Comparison of ENCODE assay signal across 8 mouse cellular contexts in genomic region chr14:99141786-99142633, GRCm38 (mm10). TPM values are rescaled to one million over a fixed set of nuclear protein-coding genes. Genes with fewer than 3 reads are reported as not detected.
DNase-seq lines count a peak whose midpoint lies in the region; ATAC-seq lines count a peak whose summit lies in the region.

No protein-coding gene starts in this region.

- no peaks in the 10 kb centered on the region for H3K27me3 ChIP-seq in intestine, embryonic 16.5 days (replicated peaks; ENCODE audit: control insufficient read depth, insufficient read depth, low read length)
- H3K27me3 ChIP-seq in midbrain, embryonic 10.5 days (ENCODE audit: low read depth, poor library complexity, severe bottlenecking), result no peaks in the 10 kb centered on the region

- no peak overlapping the region for H3K4me2 ChIP-seq in intestine, embryonic 16.5 days (ENCODE audit: low read depth, low read length)

- H3K9me3 ChIP-seq in intestine, embryonic 16.5 days (ENCODE audit: control insufficient read depth, low read length), result no peaks in the 10 kb centered on the region
- no peaks in the 10 kb centered on the region for H3K9me3 ChIP-seq in midbrain, embryonic 10.5 days (replicated peaks)

- H3K36me3 ChIP-seq in intestine, embryonic 16.5 days (ENCODE audit: control insufficient read depth, insufficient read depth, low read length), result no peaks in the 10 kb centered on the region
- peaks cover 24% of the 10 kb centered on the region for H3K36me3 ChIP-seq in midbrain, embryonic 10.5 days

- H3K9ac ChIP-seq in intestine, embryonic 16.5 days (ENCODE audit: low read depth, low read length), result no peak overlapping the region

- no peaks in the 10 kb centered on the region for H3K4me1 ChIP-seq in intestine, embryonic 16.5 days (ENCODE audit: control insufficient read depth, insufficient read depth, low read length)
- no peaks in the 10 kb centered on the region for H3K4me1 ChIP-seq in midbrain, embryonic 10.5 days

- intact Hi-C loops in gastrocnemius, postnatal 36 days (cut with DNase I), result loop anchor here (5.0 kb wide), 1 partner anchor 750 kb away; no protein-coding TSS in a partner anchor
- intact Hi-C loops in left cerebral cortex, postnatal 25 days (cut with DNase I), result loop anchor here (1.0 to 10.0 kb wide), 3 partner anchors 153 to 752 kb away; partner anchors contain the start of gene Klf5

- no peak overlapping the region; the same call in 1 of the 2 replicates for H3K27ac ChIP-seq in intestine, embryonic 16.5 days (ENCODE audit: low read length)
- no peak overlapping the region for H3K27ac ChIP-seq in midbrain, embryonic 10.5 days (replicated peaks)

- WGBS in intestine, embryonic 16.5 days, result 22% methylated on average over 15 of the region's 15 CpGs
- WGBS in midbrain, embryonic 10.5 days, result 21% methylated on average over 15 of the region's 15 CpGs

- no peak overlapping the region for H3K4me3 ChIP-seq in intestine, embryonic 16.5 days (ENCODE audit: low read length)
- no peak overlapping the region for H3K4me3 ChIP-seq in midbrain, embryonic 10.5 days

- peak; percentile 73 for DNase-seq in adrenal gland, adult 2 months
- peak; percentile 88 for DNase-seq in embryo, embryonic 11 days
- peak; percentile 65 to 73 for DNase-seq in gastrocnemius, postnatal 36 days
- DNase-seq in left cerebral cortex, postnatal 25 days (ENCODE audit: low spot score in 2 of 2), result peak; percentile 77 to 78
- peak; percentile 82 for DNase-seq in midbrain, embryonic 10.5 days (ENCODE audit: low spot score)
- peak; percentile 96 for DNase-seq in right cerebral cortex, postnatal 4 days
- DNase-seq in urinary bladder, postnatal 4 days (ENCODE audit: low spot score in 2 of 2), result peak; percentile 59 to 85

- peak; percentile 93 for ATAC-seq in intestine, embryonic 16.5 days

RNA-seq across cellular contexts. Expression of gene Dis3, which starts 42.4 kb away (rescaled TPM):
- total RNA-seq in adrenal gland, adult 2 months (2021), result 10 to 100 TPM; 23.4 to 26.3 TPM
- 4.1 and 5.4 TPM in 2 replicates for polyA plus RNA-seq in adrenal gland, adult 2 months (2012; rRNA removed)
- total RNA-seq in gastrocnemius, postnatal 36 days (2021), result 10 to 100 TPM in 1 of 2 experiments, 1 to 10 TPM in 1; 8.1 to 12.0 TPM
- polyA plus RNA-seq in intestine, embryonic 16.5 days (2015; fragmentation: Nextera tagmentation; extraction: Ambion mirVana), result 19.8 and 21.4 TPM in 2 replicates
- total RNA-seq in left cerebral cortex, postnatal 25 days (2021), result 10 to 100 TPM; 16.1 to 16.7 TPM
- polyA plus RNA-seq in midbrain, embryonic 10.5 days (2016; fragmentation: Nextera tagmentation; extraction: Ambion mirVana), result 37.1 and 37.8 TPM in 2 replicates

RNA-seq across cellular contexts. Expression of gene Pibf1, which starts 42.8 kb away (rescaled TPM):
- total RNA-seq in adrenal gland, adult 2 months (2021), result 1 to 10 TPM; 8.5 to 8.9 TPM
- 0.85 and 1.4 TPM in 2 replicates for polyA plus RNA-seq in adrenal gland, adult 2 months (2012; rRNA removed)
- total RNA-seq in gastrocnemius, postnatal 36 days (2021), result 1 to 10 TPM; 4.9 to 7.5 TPM
- 12.5 and 13.3 TPM in 2 replicates for polyA plus RNA-seq in intestine, embryonic 16.5 days (2015; fragmentation: Nextera tagmentation; extraction: Ambion mirVana)
- total RNA-seq in left cerebral cortex, postnatal 25 days (2021), result 10 to 100 TPM; 13.5 to 13.9 TPM
- 19.9 and 22.6 TPM in 2 replicates for polyA plus RNA-seq in midbrain, embryonic 10.5 days (2016; fragmentation: Nextera tagmentation; extraction: Ambion mirVana)
